Mouse (Mus musculus): ENCODE measurements around the gene Ogfrl1. TPM values are rescaled to one million over a fixed set of nuclear protein-coding genes. Genes with fewer than 3 reads are reported as not detected.

The Ogfrl1 gene
- total and polyA plus RNA-seq, 3 experiments, result 7.2 to 20.0 (median 13.1) TPM

DNA sequence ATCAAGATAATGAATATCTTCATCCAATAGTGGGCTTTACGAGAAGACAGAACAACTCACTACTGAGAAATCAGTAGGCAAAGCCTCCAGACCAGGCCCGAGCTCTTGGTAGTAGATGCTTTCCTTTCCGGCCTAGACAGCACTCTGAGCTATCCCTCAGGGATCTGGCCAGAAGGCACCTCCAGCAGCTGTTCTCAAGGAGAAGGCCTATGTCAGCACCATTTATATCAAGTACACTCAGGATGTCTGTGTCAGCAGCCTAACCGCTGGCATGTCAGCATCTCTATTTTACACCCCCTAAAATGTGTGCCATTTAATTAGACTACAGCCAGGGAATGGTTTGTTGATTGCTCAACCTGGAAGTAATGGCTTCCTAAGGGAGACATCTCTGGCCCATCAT lies 65.4 kb downstream of the Ogfrl1 start:
- 79% methylated on average over 4 of the region's 4 CpGs for WGBS
- H3K36me3 ChIP-seq (ENCODE audit: control insufficient read depth, insufficient read depth, low read length), result no peaks in the 10 kb centered on the region
- no peaks in the 10 kb centered on the region for H3K27me3 ChIP-seq (ENCODE audit: control insufficient read depth, insufficient read depth, low read length)
- no peak overlapping the region for H3K4me3 ChIP-seq
- no peak overlapping the region for H3K9ac ChIP-seq (ENCODE audit: low read depth, low read length)
- TF ChIP-seq POLR2A (IDR thresholded peaks at IDR 0.05; ENCODE audit: insufficient read depth, low read depth, low read length) (no peak), EP300 (IDR thresholded peaks at IDR 0.05; ENCODE audit: insufficient read depth, low read depth, low read length) (no peak), CTCF (IDR thresholded peaks at IDR 0.05) (no peak)
- no peak overlapping the region for H3K27ac ChIP-seq
- H3K4me1 ChIP-seq (ENCODE audit: control insufficient read depth, insufficient read depth, low read length), result no peaks in the 10 kb centered on the region
- no peaks in the 10 kb centered on the region for H3K79me2 ChIP-seq (replicated peaks; ENCODE audit: control insufficient read depth, insufficient read depth, low read length)
- intact Hi-C loops (cut with DNase I), result no loop called here
- no peak for DNase-seq

DNA sequence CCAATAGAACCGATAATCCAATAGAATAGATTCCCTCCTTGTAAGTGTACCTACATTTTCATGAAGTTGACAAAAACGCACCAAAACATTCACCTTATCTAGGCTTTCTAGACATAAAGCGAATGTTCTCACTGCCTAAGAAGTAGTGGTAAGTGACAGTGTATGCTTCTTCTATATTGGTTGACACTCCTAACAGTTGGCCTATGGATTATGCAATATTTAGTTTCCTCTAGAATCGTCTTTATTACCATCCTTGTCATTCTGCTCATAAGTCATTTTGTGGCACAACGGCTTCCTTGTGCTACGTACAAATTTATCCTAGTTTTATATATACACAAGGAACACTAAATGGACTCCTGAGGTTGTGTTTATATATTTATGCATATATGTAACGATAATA lies 72.4 kb downstream of the Ogfrl1 start:
- no peak overlapping the region for H3K9ac ChIP-seq (ENCODE audit: low read depth, low read length)
- H3K4me3 ChIP-seq, result no peak overlapping the region
- no peak for DNase-seq
- H3K27ac ChIP-seq, result no peak overlapping the region
- TF ChIP-seq POLR2A (IDR thresholded peaks at IDR 0.05; ENCODE audit: insufficient read depth, low read depth, low read length), result no peak
- no peak for TF ChIP-seq EP300 (IDR thresholded peaks at IDR 0.05; ENCODE audit: insufficient read depth, low read depth, low read length)
- TF ChIP-seq CTCF (IDR thresholded peaks at IDR 0.05), result no peak
- intact Hi-C loops (cut with DNase I), result no loop called here
- H3K79me2 ChIP-seq (replicated peaks; ENCODE audit: control insufficient read depth, insufficient read depth, low read length), result no peaks in the 10 kb centered on the region
- no peaks in the 10 kb centered on the region for H3K27me3 ChIP-seq (ENCODE audit: control insufficient read depth, insufficient read depth, low read length)
- H3K4me1 ChIP-seq (ENCODE audit: control insufficient read depth, insufficient read depth, low read length), result peaks cover 2% of the 10 kb centered on the region
- WGBS, result 90% methylated on average over 7 of the region's 7 CpGs
- H3K36me3 ChIP-seq (ENCODE audit: control insufficient read depth, insufficient read depth, low read length), result no peaks in the 10 kb centered on the region

DNA sequence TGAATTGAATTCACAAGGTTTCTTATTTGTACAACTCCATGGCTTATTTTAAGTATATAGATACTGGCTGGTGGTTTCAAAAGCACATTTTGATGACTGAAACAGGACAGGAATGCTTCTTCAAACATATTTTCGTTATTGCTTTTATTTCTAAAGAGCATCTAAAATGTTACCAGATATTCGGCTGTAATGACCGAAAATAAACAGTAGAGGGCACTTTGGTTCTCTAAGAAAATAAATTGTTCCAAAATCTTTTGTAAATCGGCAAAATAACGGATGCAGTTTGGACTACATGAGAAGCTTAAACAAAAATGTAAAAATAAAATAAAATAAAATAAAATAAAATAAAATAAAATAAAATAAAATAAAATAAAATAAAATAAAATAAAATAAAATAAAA lies 73.3 kb downstream of the Ogfrl1 start:
- H3K4me1 ChIP-seq (ENCODE audit: control insufficient read depth, insufficient read depth, low read length), result peaks cover 2% of the 10 kb centered on the region
- TF ChIP-seq POLR2A (IDR thresholded peaks at IDR 0.05; ENCODE audit: insufficient read depth, low read depth, low read length) (no peak), EP300 (IDR thresholded peaks at IDR 0.05; ENCODE audit: insufficient read depth, low read depth, low read length) (no peak), CTCF (IDR thresholded peaks at IDR 0.05) (peak; percentile 79)

DNA sequence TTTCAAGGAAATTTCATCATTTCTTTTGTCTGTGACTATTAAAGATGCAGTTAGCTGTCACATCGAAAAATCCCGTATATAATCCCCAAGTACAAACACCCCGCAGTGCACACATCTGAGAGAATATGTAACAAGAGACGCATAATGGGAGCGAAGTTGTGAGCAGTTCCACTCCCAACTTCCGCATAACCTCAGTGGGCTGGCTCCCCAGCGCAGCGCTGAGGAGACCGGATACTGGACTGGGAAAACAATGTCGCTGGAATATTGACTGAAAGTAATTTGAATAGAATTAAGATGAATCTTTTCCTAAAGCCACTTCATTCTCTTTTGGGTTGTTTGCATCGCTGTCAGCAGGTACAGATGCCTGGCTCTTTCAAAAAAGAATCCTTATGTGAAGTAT lies 74.3 kb downstream of the Ogfrl1 start:
- intact Hi-C loops (cut with DNase I), result loop anchor here (2.0 to 5.0 kb wide), 2 partner anchors 66 to 120 kb away; no protein-coding TSS in a partner anchor
- DNase-seq, result peak in 1 of 2 experiments; percentile 11
- 73% methylated on average over 11 of the region's 11 CpGs for WGBS
- Histone ChIP-seq H3K4me3 (no peak overlapping the region), H3K36me3 (ENCODE audit: control insufficient read depth, insufficient read depth, low read length) (no peaks in the 10 kb centered on the region), H3K27me3 (ENCODE audit: control insufficient read depth, insufficient read depth, low read length) (no peaks in the 10 kb centered on the region), H3K9ac (ENCODE audit: low read depth, low read length) (no peak overlapping the region), H3K27ac (peak overlapping the region; percentile 55), H3K4me1 (ENCODE audit: control insufficient read depth, insufficient read depth, low read length) (peaks cover 2% of the 10 kb centered on the region), H3K79me2 (replicated peaks; ENCODE audit: control insufficient read depth, insufficient read depth, low read length) (no peaks in the 10 kb centered on the region)
- TF ChIP-seq POLR2A (IDR thresholded peaks at IDR 0.05; ENCODE audit: insufficient read depth, low read depth, low read length) (no peak), CTCF (IDR thresholded peaks at IDR 0.05) (no peak)

More for the DNA sequence above, 73.3 kb downstream of the Ogfrl1 start:
- H3K27ac ChIP-seq, result no peak overlapping the region
- no peak overlapping the region for H3K9ac ChIP-seq (ENCODE audit: low read depth, low read length)
- no peaks in the 10 kb centered on the region for H3K27me3 ChIP-seq (ENCODE audit: control insufficient read depth, insufficient read depth, low read length)
- no peaks in the 10 kb centered on the region for H3K36me3 ChIP-seq (ENCODE audit: control insufficient read depth, insufficient read depth, low read length)
- intact Hi-C loops (cut with DNase I), result loop anchor here (1.0 to 5.0 kb wide), 3 partner anchors 59 to 171 kb away; no protein-coding TSS in a partner anchor
- WGBS, result 8% methylated on average over 5 of the region's 5 CpGs
- H3K4me3 ChIP-seq, result no peak overlapping the region
- DNase-seq, result no peak
- no peaks in the 10 kb centered on the region for H3K79me2 ChIP-seq (replicated peaks; ENCODE audit: control insufficient read depth, insufficient read depth, low read length)

DNA sequence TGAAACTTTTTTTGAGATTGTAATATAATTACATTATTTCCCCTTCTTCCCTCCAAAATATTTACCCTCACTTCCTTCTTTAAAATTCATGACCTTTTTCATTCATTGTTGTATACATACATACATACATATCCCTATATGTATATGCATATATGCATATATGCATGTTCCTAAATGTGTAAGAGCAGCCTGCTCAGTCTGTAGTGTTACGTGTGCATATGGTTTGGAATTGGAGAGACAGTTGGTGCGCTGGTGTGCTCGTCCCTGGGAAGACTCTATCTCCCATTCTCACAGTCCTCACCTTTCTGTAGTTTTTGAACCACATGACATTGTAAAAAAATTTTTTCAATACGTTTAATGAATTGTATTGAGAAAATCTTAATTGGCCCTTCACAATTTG lies 75.4 kb downstream of the Ogfrl1 start:
- Histone ChIP-seq H3K4me3 (no peak overlapping the region), H3K9ac (ENCODE audit: low read depth, low read length) (no peak overlapping the region), H3K79me2 (replicated peaks; ENCODE audit: control insufficient read depth, insufficient read depth, low read length) (no peaks in the 10 kb centered on the region), H3K27ac (no peak overlapping the region), H3K27me3 (ENCODE audit: control insufficient read depth, insufficient read depth, low read length) (no peaks in the 10 kb centered on the region), H3K4me1 (ENCODE audit: control insufficient read depth, insufficient read depth, low read length) (peaks cover 2% of the 10 kb centered on the region), H3K36me3 (ENCODE audit: control insufficient read depth, insufficient read depth, low read length) (no peaks in the 10 kb centered on the region)
- WGBS, result 84% methylated on average over 4 of the region's 4 CpGs
- DNase-seq, result no peak
- intact Hi-C loops (cut with DNase I), result loop anchor here (2.0 to 5.0 kb wide), 2 partner anchors 65 to 119 kb away; no protein-coding TSS in a partner anchor
- TF ChIP-seq CTCF (IDR thresholded peaks at IDR 0.05) (no peak), POLR2A (IDR thresholded peaks at IDR 0.05; ENCODE audit: insufficient read depth, low read depth, low read length) (no peak), EP300 (IDR thresholded peaks at IDR 0.05; ENCODE audit: insufficient read depth, low read depth, low read length) (no peak)

DNA sequence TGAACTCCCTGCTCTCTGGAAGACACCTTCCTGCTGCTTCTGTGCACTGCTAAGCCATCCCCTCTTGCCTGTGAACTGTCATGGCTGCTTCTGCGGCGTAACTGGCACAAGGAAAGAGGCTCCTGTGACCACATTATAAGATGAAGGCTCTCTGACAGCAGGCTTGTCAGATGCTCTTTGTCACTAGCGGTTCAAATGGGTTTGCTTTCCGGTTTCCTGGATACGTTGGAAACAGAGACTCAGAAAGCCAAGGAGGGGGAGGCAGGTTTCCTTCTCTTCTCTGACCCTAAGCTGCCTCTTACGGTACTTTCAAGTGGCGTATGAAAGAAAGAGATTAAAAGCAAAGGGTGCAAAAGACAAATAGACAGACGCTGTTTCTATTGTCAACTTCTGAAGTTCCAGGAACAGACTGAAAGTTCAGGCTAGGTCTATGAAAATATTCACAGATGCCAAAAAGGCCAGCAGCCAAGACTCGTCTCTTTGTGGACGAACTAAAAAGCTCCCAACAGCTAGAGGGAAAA lies 76.2 kb downstream of the Ogfrl1 start:
- peak overlapping the region; percentile 59 for H3K27ac ChIP-seq
- no peaks in the 10 kb centered on the region for H3K79me2 ChIP-seq (replicated peaks; ENCODE audit: control insufficient read depth, insufficient read depth, low read length)
- peak; percentile 41 to 43 for DNase-seq
- H3K27me3 ChIP-seq (ENCODE audit: control insufficient read depth, insufficient read depth, low read length), result no peaks in the 10 kb centered on the region
- no peak for TF ChIP-seq POLR2A (IDR thresholded peaks at IDR 0.05; ENCODE audit: insufficient read depth, low read depth, low read length)
- no peak for TF ChIP-seq EP300 (IDR thresholded peaks at IDR 0.05; ENCODE audit: insufficient read depth, low read depth, low read length)
- TF ChIP-seq CTCF (IDR thresholded peaks at IDR 0.05), result no peak
- no peaks in the 10 kb centered on the region for H3K36me3 ChIP-seq (ENCODE audit: control insufficient read depth, insufficient read depth, low read length)
- 8% methylated on average over 10 of the region's 10 CpGs for WGBS
- peaks cover 2% of the 10 kb centered on the region for H3K4me1 ChIP-seq (ENCODE audit: control insufficient read depth, insufficient read depth, low read length)
- H3K9ac ChIP-seq (ENCODE audit: low read depth, low read length), result peak overlapping the region; percentile 8
- intact Hi-C loops (cut with DNase I), result loop anchor here (5.0 kb wide), 1 partner anchor 64 kb away; no protein-coding TSS in a partner anchor
- peak overlapping the region; percentile 43 for H3K4me3 ChIP-seq

Measured in heart, adult 2 months (tissue).